Mouse (Mus musculus) lung, postnatal 4 days (tissue): Measurements from ENCODE around the gene Abi2.

ENCODE experiments used
- DNase-seq, 2 experiments: peaks; one replicate each; pipeline ENCODE4 v3.0.0; 2021

The Abi2 gene

DNA sequence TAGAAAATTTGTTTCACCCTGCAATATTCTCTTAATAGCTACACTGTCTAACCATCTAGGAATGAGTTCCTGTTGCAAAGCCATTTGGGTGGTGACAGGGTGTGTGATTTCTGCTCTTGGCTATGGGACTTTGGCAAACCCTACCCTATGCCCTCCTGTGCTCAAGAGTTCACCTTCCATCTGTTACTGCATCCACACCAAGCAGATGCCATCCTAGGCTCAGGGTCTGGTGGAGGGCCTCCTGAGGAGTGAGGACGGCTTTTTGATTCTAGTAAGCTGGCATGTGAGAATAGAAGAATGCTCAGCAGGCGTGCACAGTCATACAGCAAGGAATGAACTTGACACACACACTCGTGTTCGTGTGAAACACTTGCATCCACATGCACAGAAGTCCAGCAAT, 81.1 kb downstream of the Abi2 start:
- no peak for DNase-seq

GRCm38 (mm10) chr1:60492404-60492803, 83.0 kb downstream of the Abi2 start:
- no peak for DNase-seq

DNA sequence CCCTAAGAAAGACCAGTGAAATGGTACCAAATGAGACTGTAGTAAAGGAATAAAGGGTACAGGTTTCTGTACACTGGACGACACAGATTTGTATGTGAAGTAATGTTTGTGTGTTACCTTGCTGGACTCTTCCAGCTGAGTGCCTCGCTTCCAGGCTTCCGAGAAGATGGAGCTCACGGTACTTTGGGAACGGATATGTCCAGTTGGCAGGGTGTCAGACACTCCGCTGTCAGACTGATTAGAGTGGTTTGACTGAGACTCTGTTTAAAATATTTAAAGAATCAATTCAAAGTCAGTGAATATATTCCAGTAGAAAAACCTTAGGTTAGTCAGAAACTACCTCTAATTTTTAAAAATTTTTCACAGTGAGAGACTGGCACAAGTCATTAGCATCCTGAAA, 84.0 kb downstream of the Abi2 start:
- DNase-seq, result no peak

GRCm38 (mm10) chr1:60503456-60503855, 94.0 kb downstream of the Abi2 start:
- DNase-seq, result no peak

- no peak for DNase-seq
Measured at GRCm38 (mm10) chr1:60510584-60510983, 101.2 kb downstream of the Abi2 start.

DNA sequence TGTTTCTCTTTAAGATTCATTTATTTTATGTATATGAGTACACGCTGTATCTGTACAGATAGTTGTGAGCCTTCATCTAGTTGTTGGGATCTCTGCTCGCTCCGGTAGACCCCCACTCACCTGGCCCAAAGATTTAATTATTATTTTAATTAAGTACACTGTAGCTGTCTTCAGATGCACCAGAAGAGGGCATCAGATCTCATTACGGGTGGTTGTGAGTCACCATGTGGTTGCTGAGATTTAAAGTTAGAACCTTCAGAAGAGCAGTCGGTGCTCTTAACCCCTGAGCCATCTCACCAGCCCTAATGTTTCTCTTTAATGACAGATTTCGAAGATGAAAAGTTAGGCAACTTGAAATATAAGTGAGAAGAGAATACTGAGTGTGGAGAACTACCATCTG, 120.7 kb downstream of the Abi2 start:
- DNase-seq, result no peak

- no peak for DNase-seq
Measured at GRCm38 (mm10) chr1:60530636-60531035, 121.2 kb downstream of the Abi2 start.
